Mouse (Mus musculus): ENCODE measurements at regions not wholly inside any gene's neighbourhood (a gene's known extent, or its start where the extent isn't known, plus 50 kb on each side); places are given as distances from the start of the nearest gene placed in this dataset.
A peak's percentile ranks its signal among the peaks of the same experiment; 100 is the strongest.

DNA sequence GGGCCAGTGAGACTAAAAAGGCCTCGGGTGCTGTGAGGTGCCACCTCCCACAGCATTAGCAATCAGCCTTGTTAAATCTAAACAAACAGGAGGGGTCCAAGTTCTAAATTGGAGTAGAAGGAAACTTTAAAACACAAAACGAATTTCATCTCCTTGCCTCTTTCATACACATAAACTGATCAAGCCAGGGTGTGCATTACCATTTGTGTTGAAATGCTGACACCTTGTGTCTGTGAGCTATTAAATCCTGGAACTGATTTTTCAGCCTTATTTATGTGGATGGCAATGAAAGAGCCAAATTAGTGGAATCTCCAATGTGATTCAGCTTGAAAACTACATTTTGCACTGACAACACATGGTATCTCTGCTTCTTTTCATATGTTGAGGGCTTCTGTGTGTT is 114.8 kb downstream of the Pcsk1 start:
- DNase-seq (ENCODE audit: low spot score in 2 of 2): no peak

DNA sequence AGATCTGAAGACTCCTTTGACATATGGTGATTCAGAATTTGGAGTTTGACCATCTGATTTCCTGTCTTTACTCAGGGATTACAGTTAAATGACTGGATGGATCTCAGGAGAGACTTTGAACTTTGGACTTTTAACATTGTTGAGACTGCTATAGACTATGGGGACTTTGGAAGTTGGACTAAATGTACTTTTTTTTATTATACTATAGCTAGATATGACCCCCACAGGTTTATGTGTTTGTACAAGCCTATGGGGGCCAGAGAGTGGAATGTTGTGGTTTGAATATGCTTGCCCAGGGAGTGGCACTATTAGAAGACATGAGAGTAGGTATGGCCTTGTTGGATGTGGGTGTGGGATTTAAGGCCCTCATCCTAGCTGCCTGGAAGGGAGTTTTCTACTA is 134.3 kb downstream of the Pcsk1 start:
- DNase-seq (ENCODE audit: low spot score in 2 of 2): no peak

DNA sequence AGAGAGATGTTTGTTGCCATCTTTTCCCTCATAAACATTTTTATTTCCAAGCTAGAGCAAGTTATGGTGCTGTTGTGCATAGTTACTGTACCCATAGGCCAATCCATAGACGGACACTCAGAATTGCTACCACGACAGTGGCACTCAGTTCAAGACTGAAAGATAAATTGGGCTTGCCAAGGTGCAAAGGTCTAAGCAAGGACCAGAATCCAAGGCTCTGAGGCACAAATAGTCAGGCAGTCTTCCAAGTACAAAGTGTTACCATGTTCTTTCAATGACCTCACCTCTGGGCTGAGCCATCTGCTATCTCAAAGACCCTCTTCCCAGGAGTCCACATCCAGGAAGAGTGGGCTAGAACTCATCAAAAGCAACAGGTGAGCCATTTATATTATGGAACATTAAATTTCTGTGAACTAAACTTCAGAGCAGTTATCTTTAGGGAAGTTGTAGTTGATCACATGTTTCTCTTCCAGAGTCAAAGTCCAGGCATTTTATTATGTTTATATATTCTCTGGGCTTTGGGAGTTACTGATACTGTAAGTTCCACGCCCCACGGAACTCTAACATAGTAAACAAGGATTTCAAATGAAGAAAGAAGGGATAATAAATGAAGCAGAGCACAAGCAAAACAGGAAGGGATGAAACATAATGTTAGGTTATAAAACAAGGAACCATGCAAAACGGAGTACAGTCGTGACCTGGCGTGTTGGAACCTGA is 136.1 kb downstream of the Pcsk1 start:
- no peak for DNase-seq (ENCODE audit: low spot score in 2 of 2)

DNA sequence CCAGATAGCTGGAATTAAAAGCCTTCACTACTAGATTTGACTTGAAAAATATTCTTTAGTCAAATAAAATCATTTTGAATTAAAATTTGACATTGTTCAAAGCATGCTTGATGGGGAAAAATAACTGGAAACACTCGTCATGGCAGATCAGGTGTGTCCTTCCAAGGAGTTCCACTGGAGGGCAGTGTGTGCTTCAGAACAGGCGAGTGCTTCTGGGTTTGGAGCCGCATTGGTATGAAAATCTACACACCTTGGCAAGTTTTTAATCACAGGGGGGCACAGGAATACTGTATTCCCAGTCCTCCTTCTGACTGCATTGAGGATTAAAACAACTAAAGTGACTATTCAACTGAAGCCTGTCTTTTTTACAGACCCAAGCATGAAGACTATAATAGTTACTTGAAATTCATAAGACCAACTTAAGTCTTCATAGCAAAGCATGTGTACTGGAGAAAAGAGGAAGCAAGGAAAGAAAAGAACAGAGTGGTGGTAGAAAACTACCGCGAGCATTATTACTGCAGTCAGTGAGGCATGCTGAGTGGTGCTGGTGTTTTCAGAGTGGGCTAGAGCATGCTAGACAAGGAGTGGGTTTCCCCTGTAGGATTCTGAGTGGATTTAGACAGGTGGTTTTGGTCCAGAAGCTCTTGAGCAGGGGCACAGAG is 138.1 kb downstream of the Pcsk1 start:
- DNase-seq (ENCODE audit: low spot score in 2 of 2): peak; percentile 14

DNA sequence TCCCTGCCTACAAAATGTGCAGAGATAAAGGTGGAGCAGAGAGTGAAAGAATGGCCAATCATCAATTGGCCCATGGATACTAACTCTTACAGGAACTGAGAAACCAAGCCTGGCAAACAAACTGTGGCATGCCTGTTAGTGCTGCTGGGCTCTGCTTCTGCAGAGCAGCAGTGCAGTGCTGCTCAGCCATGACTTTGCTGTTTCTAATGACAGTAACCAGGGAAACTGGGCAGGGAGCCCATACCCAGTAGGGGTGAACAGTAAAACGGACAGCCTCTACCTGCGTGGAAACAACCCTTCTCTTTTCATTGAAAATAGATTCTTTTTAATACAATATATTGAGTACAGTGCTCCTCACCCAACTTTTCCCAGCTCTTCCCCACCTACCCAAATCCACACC is 146.8 kb downstream of the Pcsk1 start:
- DNase-seq (ENCODE audit: low spot score in 2 of 2): no peak
